Mouse (Mus musculus) testis, adult 2 months (tissue): ENCODE measurements around the gene Pitpnc1. TPM values are rescaled to one million over a fixed set of nuclear protein-coding genes. Genes with fewer than 3 reads are reported as not detected.

Source experiments
- H3K27ac ChIP-seq: fragments of 200-500 bp; 2 replicates; pipeline ENCODE4 v1.5.1; 2012; ENCODE audit warnings: low read depth, low read length; ENCODE audit not compliant: control insufficient read depth, insufficient read depth
- H3K27me3 ChIP-seq: fragments of 200-500 bp; 2 replicates; pipeline ENCODE4 v1.6.1; 2012; ENCODE audit warnings: mild to moderate bottlenecking, low read length, moderate library complexity; ENCODE audit not compliant: control insufficient read depth, insufficient read depth
- H3K36me3 ChIP-seq: fragments of 200-500 bp; 2 replicates; pipeline ENCODE4 v1.6.1; 2012; ENCODE audit warnings: mild to moderate bottlenecking, low read length; ENCODE audit not compliant: control insufficient read depth, insufficient read depth
- H3K4me1 ChIP-seq: fragments of 200-500 bp; 2 replicates; pipeline ENCODE4 v1.6.1; 2012; ENCODE audit warnings: low read length; ENCODE audit not compliant: control insufficient read depth, insufficient read depth
- H3K4me3 ChIP-seq: fragments of 200-500 bp; 2 replicates; pipeline ENCODE4 v1.5.1; 2012; ENCODE audit warnings: low read depth, mild to moderate bottlenecking, low read length, moderate library complexity, mixed read lengths; ENCODE audit not compliant: control insufficient read depth
- CTCF ChIP-seq: fragments of 200-500 bp; IDR thresholded peaks from 2 replicates; pipeline ENCODE4 v1.5.1; 2012; ENCODE audit warnings: low read depth, mild to moderate bottlenecking, inconsistent platforms, low read length, moderate library complexity; ENCODE audit not compliant: control insufficient read depth, insufficient read depth, insufficient replicate concordance
- POLR2A ChIP-seq: fragments of 200-500 bp; IDR thresholded peaks from 2 replicates; pipeline ENCODE4 v1.6.1; 2012; ENCODE audit warnings: low read depth, mild to moderate bottlenecking, inconsistent platforms, low read length, moderate library complexity; ENCODE audit not compliant: control insufficient read depth
- polyA plus RNA-seq: library from polyadenylated mRNA; depleted of rRNA; stranded (reverse); fragments of >200 nt; gene quantifications from 2 replicates; pipeline ENCODE4 v1.2.3, GENCODE M21; 2012

The Pitpnc1 gene
- polyA plus RNA-seq, 1 experiment, result 1.5 TPM

- TF ChIP-seq CTCF (no peak), POLR2A (no peak)
- Histone ChIP-seq H3K36me3 (no peaks in the 10 kb centered on the region), H3K4me1 (no peaks in the 10 kb centered on the region), H3K27me3 (no peaks in the 10 kb centered on the region), H3K27ac (no peak overlapping the region), H3K4me3 (no peak overlapping the region)
Observed at GRCm38 (mm10) chr11:107299511-107300120, 170.9 kb downstream of the Pitpnc1 start.

- Histone ChIP-seq H3K27me3 (no peaks in the 10 kb centered on the region), H3K4me3 (no peak overlapping the region), H3K4me1 (no peaks in the 10 kb centered on the region), H3K27ac (no peak overlapping the region), H3K36me3 (no peaks in the 10 kb centered on the region)
- TF ChIP-seq CTCF, result no peak
- no peak for TF ChIP-seq POLR2A
Observed at GRCm38 (mm10) chr11:107296176-107296575, 174.3 kb downstream of the Pitpnc1 start.

GRCm38 (mm10) chr11:107292036-107292435 lies 178.5 kb downstream of the Pitpnc1 start:
- Histone ChIP-seq H3K4me3 (no peak overlapping the region), H3K27me3 (no peaks in the 10 kb centered on the region), H3K36me3 (no peaks in the 10 kb centered on the region), H3K4me1 (no peaks in the 10 kb centered on the region), H3K27ac (no peak overlapping the region)
- TF ChIP-seq POLR2A, result no peak
- TF ChIP-seq CTCF, result no peak

- no peaks in the 10 kb centered on the region for H3K36me3 ChIP-seq
- H3K4me1 ChIP-seq, result no peaks in the 10 kb centered on the region
- no peak for TF ChIP-seq CTCF
- no peak for TF ChIP-seq POLR2A
- H3K27me3 ChIP-seq, result no peaks in the 10 kb centered on the region
- H3K4me3 ChIP-seq, result no peak overlapping the region
- no peak overlapping the region for H3K27ac ChIP-seq
Observed at GRCm38 (mm10) chr11:107288186-107288563, 182.3 kb downstream of the Pitpnc1 start.

- Histone ChIP-seq H3K4me3 (no peak overlapping the region), H3K36me3 (no peaks in the 10 kb centered on the region), H3K4me1 (no peaks in the 10 kb centered on the region), H3K27ac (no peak overlapping the region), H3K27me3 (no peaks in the 10 kb centered on the region)
- TF ChIP-seq POLR2A (no peak), CTCF (no peak)
Observed at GRCm38 (mm10) chr11:107287215-107288185, 183.0 kb downstream of the Pitpnc1 start.

- H3K27ac ChIP-seq, result no peak overlapping the region
- H3K27me3 ChIP-seq, result no peaks in the 10 kb centered on the region
- no peaks in the 10 kb centered on the region for H3K4me1 ChIP-seq
- no peaks in the 10 kb centered on the region for H3K36me3 ChIP-seq
- H3K4me3 ChIP-seq, result no peak overlapping the region
- TF ChIP-seq CTCF (no peak), POLR2A (no peak)
Observed at GRCm38 (mm10) chr11:107285731-107286130, 184.8 kb downstream of the Pitpnc1 start.

- Histone ChIP-seq H3K27me3 (no peaks in the 10 kb centered on the region), H3K4me3 (no peak overlapping the region), H3K27ac (no peak overlapping the region), H3K36me3 (no peaks in the 10 kb centered on the region), H3K4me1 (no peaks in the 10 kb centered on the region)
- no peak for TF ChIP-seq CTCF
- no peak for TF ChIP-seq POLR2A
Observed at GRCm38 (mm10) chr11:107283632-107284031, 186.9 kb downstream of the Pitpnc1 start.
